Mouse (Mus musculus) CD4-positive, CD25-positive, alpha-beta regulatory T cell, adult 4 months (primary cell): ENCODE results near the gene Hivep1. TPM values are rescaled to one million over a fixed set of nuclear protein-coding genes. Genes with fewer than 3 reads are reported as not detected.

Experiments
- ATAC-seq: one replicate; pipeline ENCODE4 v1.8.0; 2017
- polyA plus RNA-seq, 2 experiments: library from polyadenylated mRNA; unstranded; fragments of 100-300 nt; shearing (Covaris generic); gene quantifications; one replicate each; pipeline ENCODE4 v1.2.1; 2017

Gene Hivep1
- polyA plus RNA-seq, 2 experiments from 2014 or later: 13.5 to 14.0 TPM

GRCm38 (mm10) chr13:42233741-42234419, 182.1 kb downstream of the Hivep1 start:
- ATAC-seq: no peak

- ATAC-seq: no peak
These were observed 186.7 kb downstream of the Hivep1 start for GRCm38 (mm10) chr13:42238520-42238919.

GRCm38 (mm10) chr13:42242131-42242530, 190.3 kb downstream of the Hivep1 start:
- no peak for ATAC-seq

Other genes starting within 250 kb of the Hivep1 start
- 1 to 10 TPM in 1 of 2 experiments, not detected in 1; 1.5 TPM for gene Adtrp, start 204.3 kb upstream of the Hivep1 start, polyA plus RNA-seq
- gene Edn1, start 249.5 kb downstream of the Hivep1 start, polyA plus RNA-seq: not detected